Mouse (Mus musculus): ENCODE results near the gene Rbfox2.

DNA sequence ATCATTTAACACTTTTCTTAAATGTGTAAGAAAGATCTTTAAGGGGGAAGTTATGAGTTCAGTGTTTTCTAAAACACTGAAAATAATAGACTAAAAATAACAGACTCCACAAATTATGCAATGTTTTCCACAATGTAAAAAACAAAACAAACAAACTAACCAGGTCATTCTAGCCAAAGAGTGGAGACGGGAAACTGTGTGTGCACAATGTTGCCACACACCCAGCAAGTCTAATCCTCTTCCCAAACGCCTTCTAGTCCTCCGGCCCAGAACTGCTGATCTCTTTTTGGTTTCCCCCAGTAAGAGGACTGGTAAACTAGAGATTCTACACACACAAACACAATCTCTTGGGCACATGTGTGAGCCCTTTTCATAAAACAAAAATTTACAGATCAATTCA, 55.1 kb downstream of the Rbfox2 start:
- TF ChIP-seq CTCF (IDR thresholded peaks at IDR 0.05; ENCODE audit: borderline replicate concordance, insufficient read depth, low read depth, low read length): no peak
- TF ChIP-seq POLR2A (IDR thresholded peaks at IDR 0.05; ENCODE audit: borderline replicate concordance, insufficient read depth, low read length): no peak

Measured in cerebellum, adult 2 months (tissue).